ENCODE assay signal across 20 mouse cellular contexts in the genomic region with DNA sequence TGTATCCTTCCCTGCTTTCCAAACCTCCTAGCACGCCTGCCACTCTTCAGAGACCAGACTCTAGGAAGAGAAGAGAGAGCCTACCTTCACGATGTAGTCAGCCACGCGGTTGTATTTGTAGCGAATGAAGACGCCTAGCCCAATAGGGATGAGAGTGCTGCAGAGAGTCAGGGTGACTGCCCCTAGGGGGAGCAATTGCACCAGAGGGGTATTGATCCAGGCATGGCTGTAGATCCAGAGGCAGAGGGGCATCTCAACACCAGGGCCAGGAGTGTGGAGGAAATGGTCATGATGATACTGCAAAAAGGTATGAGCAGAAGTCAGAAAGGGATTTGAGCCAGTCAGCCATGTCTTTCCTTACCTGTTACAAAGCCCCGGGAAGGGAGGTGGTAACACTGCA. TPM values are rescaled to one million over a fixed set of nuclear protein-coding genes. Genes with fewer than 3 reads are reported as not detected.
DNase-seq lines count a peak whose midpoint lies in the region; ATAC-seq and TF ChIP-seq lines count a peak whose summit lies in the region.
"Not testable (repeated sequence)": the region's sequence is repeated elsewhere in the genome, so short reads cannot be mapped to it uniquely, and the experiment has no call there.
"Had no signal": no experiment of that assay in that cellular context is flagged by ENCODE, and none has a peak within 500 bp of the region (broad histone marks: within the 10 kb centered on the region; RNA-seq: fewer than 3 reads in every experiment).

No protein-coding gene starts in this region.

- H3K36me3 ChIP-seq in CH12.LX (replicated peaks in 1 of 2; ENCODE audit: control insufficient read depth in 1 of 2, insufficient read depth in 1 of 2, low read length in 1 of 2); kidney, adult 2 months (ENCODE audit: control insufficient read depth, insufficient read depth, low read length); lung, embryonic 14.5 days (ENCODE audit: insufficient read depth); midbrain, embryonic 16.5 days (ENCODE audit: control insufficient read depth, insufficient read depth, low read length): not testable (repeated sequence)

- TF ChIP-seq CTCF in CH12.LX (conservative IDR thresholded peaks at IDR 0.05 in 1 of 2, IDR thresholded peaks at IDR 0.05 in 1 of 2; ENCODE audit: low read depth in 2 of 2, low read length in 2 of 2) = peak in 1 of 2 experiments; percentile 51; a peak in 2 of 4 replicates
- TF ChIP-seq CTCF in cortical plate, adult 2 months (IDR thresholded peaks at IDR 0.05; ENCODE audit: extremely low read depth, insufficient read depth, low read length) = 0 out of 2 replicates have a peak, but pooled peaks have one; percentile 6
- TF ChIP-seq CTCF in kidney, adult 2 months (conservative IDR thresholded peaks at IDR 0.05; ENCODE audit: insufficient read depth, insufficient read length, low read depth, low read length) = peak; percentile 54
- peak; percentile 39; the same call in 1 of the 2 replicates for TF ChIP-seq CTCF in lung, embryonic 14.5 days (IDR thresholded peaks at IDR 0.05; ENCODE audit: low read depth)

- not testable (repeated sequence) for H3K4me2 ChIP-seq in CH12.LX (ENCODE audit: insufficient read depth, low read depth, poor library complexity, severe bottlenecking); lung, embryonic 14.5 days; midbrain, embryonic 16.5 days (ENCODE audit: low read length)

- not testable (repeated sequence) for H3K4me1 ChIP-seq in CH12.LX (ENCODE audit: control insufficient read depth in 1 of 2, insufficient read depth in 2 of 2); cortical plate, adult 2 months (ENCODE audit: control insufficient read depth, insufficient read depth, low read length); kidney, adult 2 months (ENCODE audit: control insufficient read depth, insufficient read depth, low read length); lung, embryonic 14.5 days (ENCODE audit: insufficient read depth); midbrain, embryonic 16.5 days (ENCODE audit: control insufficient read depth, insufficient read depth, low read length)

- in situ Hi-C loops in CH12.LX (cut with MboI; ENCODE audit: low pct_ligation_motif_present, low pct_unique_long_range_greater_than_20kb, low sequenced_read_pairs) = not testable (repeated sequence)

- H3K79me2 ChIP-seq in CH12.LX (replicated peaks; ENCODE audit: control insufficient read depth, extremely low read depth, insufficient read depth, poor library complexity, severe bottlenecking) = not testable (repeated sequence)

- peak; percentile 63 for ATAC-seq in activated CD4-positive, CD25-positive, alpha-beta regulatory T cell, adult 4 months
- ATAC-seq in hematopoietic stem cell, adult 5-6 weeks (replicated peaks in 1 of 2; ENCODE audit: insufficient read depth in 1 of 2, low FRiP score in 2 of 2, low TSS enrichment in 1 of 2, low read depth in 1 of 2, poor library complexity in 2 of 2, severe bottlenecking in 2 of 2) = peak; percentile 47 to 60; a peak in 3 of 4 replicates
- not testable (repeated sequence) for ATAC-seq in lung, embryonic 14.5 days (ENCODE audit: insufficient read depth)
- peak; percentile 50; the same call in 1 of the 2 replicates for ATAC-seq in midbrain, embryonic 16.5 days

- TF ChIP-seq RAD21 in CH12.LX (IDR thresholded peaks at IDR 0.05; ENCODE audit: low read depth, low read length) = peak; percentile 10; the same call in 1 of the 2 replicates

- WGBS in kidney, adult 2 months = 39% methylated on average over 7 of the region's 7 CpGs
- 47% methylated on average over 7 of the region's 7 CpGs for WGBS in lung, embryonic 14.5 days
- WGBS in midbrain, embryonic 16.5 days = 48% methylated on average over 7 of the region's 7 CpGs

- not testable (repeated sequence) for H3K9ac ChIP-seq in CH12.LX (ENCODE audit: insufficient read depth, low read depth); lung, embryonic 14.5 days; midbrain, embryonic 16.5 days (ENCODE audit: low read depth, low read length)

- H3K9me3 ChIP-seq in CH12.LX (replicated peaks; ENCODE audit: low read length); lung, embryonic 14.5 days (ENCODE audit: low read depth, low read length); midbrain, embryonic 16.5 days (replicated peaks; ENCODE audit: control insufficient read depth, low read length, poor library complexity, severe bottlenecking): not testable (repeated sequence)

- not testable (repeated sequence) for H3K27ac ChIP-seq in CH12.LX (ENCODE audit: insufficient read depth, low read depth); cortical plate, adult 2 months (ENCODE audit: insufficient read depth, low read length); kidney, adult 2 months (ENCODE audit: insufficient read depth, low read depth, low read length); lung, embryonic 14.5 days (ENCODE audit: low read depth); midbrain, embryonic 16.5 days (ENCODE audit: low read length)

- not testable (repeated sequence) for TF ChIP-seq POLR2A in CH12.LX (IDR thresholded peaks at IDR 0.05; ENCODE audit: low read depth, low read length); cortical plate, adult 2 months (IDR thresholded peaks at IDR 0.05; ENCODE audit: extremely low read depth, insufficient read depth, low read length); kidney, adult 2 months (IDR thresholded peaks at IDR 0.05; ENCODE audit: low read depth, low read length)

- DNase-seq in CH12.LX (ENCODE audit: extremely low read depth) = peak; percentile 2
- DNase-seq in kidney, adult 2 months; lung, embryonic 14.5 days: not testable (repeated sequence)
- DNase-seq in thymus, postnatal 36 days = peak; percentile 23 to 32

- dilution Hi-C loops in CH12.LX (cut with MboI; ENCODE audit: extremely low pct_ligation_motif_present, extremely low pct_unique_long_range_greater_than_20kb, low sequenced_read_pairs) = not testable (repeated sequence)

- not testable (repeated sequence) for TF ChIP-seq EP300 in CH12.LX (IDR thresholded peaks at IDR 0.05; ENCODE audit: low read length)

- not testable (repeated sequence) for H3K27me3 ChIP-seq in CH12.LX (replicated peaks); kidney, adult 2 months (replicated peaks; ENCODE audit: control insufficient read depth, insufficient read depth, low read length); midbrain, embryonic 16.5 days (ENCODE audit: control insufficient read depth, insufficient read depth, low read depth, low read length)
- H3K27me3 ChIP-seq in lung, embryonic 14.5 days (ENCODE audit: insufficient read depth, low read length) = peaks cover 16% of the 10 kb centered on the region

- H3K4me3 ChIP-seq in CH12.LX (replicated peaks in 1 of 3; ENCODE audit: low read depth in 2 of 3, low read length in 2 of 3, poor library complexity in 1 of 3); cortical plate, adult 2 months (ENCODE audit: insufficient read depth, low read length); kidney, adult 2 months (ENCODE audit: insufficient read depth, low read depth, low read length); lung, embryonic 14.5 days (ENCODE audit: low read depth, low read length); midbrain, embryonic 16.5 days (ENCODE audit: low read depth, low read length): not testable (repeated sequence)

RNA-seq across cellular contexts. Expression of gene Gm5868, which starts 1.2 kb away (rescaled TPM):
- total RNA-seq in CH12.LX (2012; rRNA removed) = not detected in 2 replicates
- total RNA-seq in CH12.LX (2014; rRNA removed) = not detected in 2 replicates
- polyA plus RNA-seq in CH12.LX (2012; ENCODE audit: insufficient read length, low read depth) = not detected in 2 replicates
- not detected for polyA plus RNA-seq in activated CD4-positive, CD25-positive, alpha-beta regulatory T cell, adult 4 months (2017; shearing (Covaris generic))
- not detected in 2 replicates for polyA plus RNA-seq in cortical plate, adult 2 months (2012; rRNA removed)
- not detected in 2 replicates for total RNA-seq in hematopoietic stem cell, adult 5-6 weeks (2017)
- polyA plus RNA-seq in kidney, adult 2 months (2012; rRNA removed) = 0.13 and 0.33 TPM in 2 replicates
- polyA plus RNA-seq in lung, embryonic 14.5 days (2014; fragmentation: Nextera tagmentation; extraction: Ambion mirVana) = 0.17 and 0.20 TPM in 2 replicates
- polyA plus RNA-seq in midbrain, embryonic 16.5 days (2015; fragmentation: Nextera tagmentation; extraction: Ambion mirVana) = 5.2 and 10.3 TPM in 2 replicates
- total RNA-seq: gastrocnemius, adult 18-20 months; heart, adult 18-20 months had no signal
- polyA plus RNA-seq: liver, embryonic 16.5 days had no signal

RNA-seq across cellular contexts. Expression of gene Zar1, which starts 5.1 kb away (rescaled TPM):
- total RNA-seq in CH12.LX (2012; rRNA removed) (not detected in 2 replicates), CH12.LX (2014; rRNA removed) (not detected in 2 replicates)
- polyA plus RNA-seq in CH12.LX (2012; ENCODE audit: insufficient read length, low read depth) = not detected in 2 replicates
- polyA plus RNA-seq in activated CD4-positive, CD25-positive, alpha-beta regulatory T cell, adult 4 months (2017; shearing (Covaris generic)) = not detected
- 0.15 and 0.17 TPM in 2 replicates for polyA plus RNA-seq in cortical plate, adult 2 months (2012; rRNA removed)
- total RNA-seq in hematopoietic stem cell, adult 5-6 weeks (2017) = not detected in 2 replicates
- 0.14 and 0.15 TPM in 2 replicates for polyA plus RNA-seq in kidney, adult 2 months (2012; rRNA removed)
- 0.14 TPM in 1 of 2 replicates, not detected in the other for polyA plus RNA-seq in lung, embryonic 14.5 days (2014; fragmentation: Nextera tagmentation; extraction: Ambion mirVana)
- polyA plus RNA-seq in midbrain, embryonic 16.5 days (2015; fragmentation: Nextera tagmentation; extraction: Ambion mirVana) = 3.0 and 4.9 TPM in 2 replicates
- total RNA-seq: adrenal gland, adult 18-20 months; gastrocnemius, adult 18-20 months; heart, adult 18-20 months; layer of hippocampus, adult 8-10 months; neutrophil, adult 5-6 weeks had no signal
- polyA plus RNA-seq: liver, embryonic 16.5 days had no signal

RNA-seq across cellular contexts. Expression of gene Nfxl1, which starts 26.6 kb away (rescaled TPM):
- 13.0 and 17.1 TPM in 2 replicates for total RNA-seq in CH12.LX (2012; rRNA removed)
- total RNA-seq in CH12.LX (2014; rRNA removed) = 8.3 and 8.9 TPM in 2 replicates
- 13.5 and 14.7 TPM in 2 replicates for polyA plus RNA-seq in CH12.LX (2012; ENCODE audit: insufficient read length, low read depth)
- 1 to 10 TPM; 1.4 to 3.4 TPM for polyA plus RNA-seq in activated CD4-positive, CD25-positive, alpha-beta regulatory T cell, adult 4 months (2017; shearing (Covaris generic))
- 7.5 and 7.7 TPM in 2 replicates for polyA plus RNA-seq in cortical plate, adult 2 months (2012; rRNA removed)
- 19.1 and 20.0 TPM in 2 replicates for total RNA-seq in hematopoietic stem cell, adult 5-6 weeks (2017)
- polyA plus RNA-seq in kidney, adult 2 months (2012; rRNA removed) = 4.0 and 4.6 TPM in 2 replicates
- 23.2 and 25.4 TPM in 2 replicates for polyA plus RNA-seq in lung, embryonic 14.5 days (2014; fragmentation: Nextera tagmentation; extraction: Ambion mirVana)
- 11.2 and 13.8 TPM in 2 replicates for polyA plus RNA-seq in midbrain, embryonic 16.5 days (2015; fragmentation: Nextera tagmentation; extraction: Ambion mirVana)

RNA-seq across cellular contexts. Expression of gene Cnga1, which starts 58.0 kb away (rescaled TPM):
- total RNA-seq in CH12.LX (2012; rRNA removed) (not detected in 2 replicates), CH12.LX (2014; rRNA removed) (not detected in 2 replicates)
- polyA plus RNA-seq in CH12.LX (2012; ENCODE audit: insufficient read length, low read depth) = not detected in 2 replicates
- 1 to 10 TPM; 1.0 to 1.6 TPM for polyA plus RNA-seq in activated CD4-positive, CD25-positive, alpha-beta regulatory T cell, adult 4 months (2017; shearing (Covaris generic))
- polyA plus RNA-seq in cortical plate, adult 2 months (2012; rRNA removed) = not detected in 2 replicates
- 0.05 and 0.13 TPM in 2 replicates for total RNA-seq in hematopoietic stem cell, adult 5-6 weeks (2017)
- polyA plus RNA-seq in kidney, adult 2 months (2012; rRNA removed) = not detected in 2 replicates
- polyA plus RNA-seq in lung, embryonic 14.5 days (2014; fragmentation: Nextera tagmentation; extraction: Ambion mirVana) = not detected in 2 replicates
- polyA plus RNA-seq in midbrain, embryonic 16.5 days (2015; fragmentation: Nextera tagmentation; extraction: Ambion mirVana) = not detected in 2 replicates
- total RNA-seq: adrenal gland, adult 18-20 months; gastrocnemius, adult 18-20 months; layer of hippocampus, adult 8-10 months; left cerebral cortex, adult 8-10 months had no signal
- polyA plus RNA-seq: forebrain, embryonic 15.5 days; heart, embryonic 16.5 days; hindbrain, embryonic 15.5 days; kidney, embryonic 16.5 days; limb, embryonic 12.5 days; liver, embryonic 16.5 days had no signal
